Mouse (Mus musculus): ENCODE results near the gene Olfr640.

GRCm38 (mm10) chr7:104059215-104059614 is 33.8 kb upstream of the Olfr640 start:
- TF ChIP-seq POLR2A (IDR thresholded peaks at IDR 0.05; ENCODE audit: control insufficient read depth, extremely low read depth, insufficient read depth, low read length, poor library complexity) (no peak), CTCF (IDR thresholded peaks at IDR 0.05; ENCODE audit: borderline replicate concordance, control insufficient read depth, extremely low read depth, insufficient read depth, low read length, poor library complexity) (no peak)

All from thymus, adult 2 months (tissue).